Mouse (Mus musculus): ENCODE results near the gene Gsk3b. TPM values are rescaled to one million over a fixed set of nuclear protein-coding genes. Genes with fewer than 3 reads are reported as not detected.
"Not testable (repeated sequence)": the region's sequence is repeated elsewhere in the genome, so short reads cannot be mapped to it uniquely, and the experiment has no call there.

The Gsk3b gene
- 100 to 1,000 TPM; 173 to 187 TPM for total RNA-seq (2021)

DNA sequence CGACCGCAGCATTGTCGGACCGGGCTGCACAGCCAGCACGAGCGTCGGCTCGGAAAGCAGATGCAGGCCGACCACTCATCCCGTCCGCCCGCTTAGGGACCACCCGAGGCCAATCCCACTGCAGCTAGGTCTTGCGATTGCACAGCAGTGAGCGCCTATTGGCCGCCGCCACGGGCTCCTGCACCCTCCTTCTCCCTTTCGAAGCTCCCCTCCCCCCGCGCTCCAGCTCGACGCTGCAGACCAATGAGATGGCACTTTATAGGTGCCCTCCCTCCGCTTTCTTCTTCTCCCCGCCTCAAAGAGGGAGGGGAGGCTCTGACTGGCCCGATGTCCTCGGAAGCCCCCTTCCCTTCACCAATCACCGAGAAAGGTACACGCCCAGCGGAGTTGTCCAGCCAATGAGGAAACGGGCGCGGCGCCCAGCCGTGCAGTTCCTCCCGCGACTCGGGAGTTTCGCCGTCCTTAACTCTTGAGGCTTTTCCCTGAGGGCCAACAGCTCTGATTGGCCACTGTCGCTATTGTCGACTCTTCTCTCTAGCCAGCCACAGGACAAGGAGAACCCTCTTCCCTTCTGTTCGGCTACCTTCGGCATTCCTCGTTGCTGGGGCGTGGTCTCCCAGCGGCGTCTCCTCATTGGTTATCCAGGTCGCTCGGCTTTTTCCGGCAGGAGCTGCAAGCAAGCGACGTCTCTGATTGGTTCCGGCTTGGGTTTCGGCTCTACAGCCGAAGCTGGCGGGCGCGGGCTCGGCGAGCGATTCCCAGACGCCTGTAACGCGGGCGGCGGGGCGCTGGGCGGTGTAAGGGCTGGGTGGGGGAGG, at the start of gene Gsk3b:
TSS of gene Gsk3b (plus strand) at position 373 of the 818 bp plus-strand sequence.
- DNase-seq (ENCODE audit: low spot score in 2 of 2): peak; percentile 100
- intact Hi-C loops (cut with DNase I): loop anchor here (2.0 to 5.0 kb wide), 3 partner anchors 47 to 220 kb away; partner anchors contain the start of gene Lrrc58

- DNase-seq (ENCODE audit: low spot score in 2 of 2): no peak
- intact Hi-C loops (cut with DNase I): loop anchor here (5.0 kb wide), 1 partner anchor 45 kb away; the partner anchor contains the start of gene Gsk3b
Measured at GRCm38 (mm10) chr16:38042160-38042559, 46.6 kb upstream of the Gsk3b start.

GRCm38 (mm10) chr16:38044551-38044950, 44.2 kb upstream of the Gsk3b start:
- intact Hi-C loops (cut with DNase I): loop anchor here (5.0 kb wide), 1 partner anchor 43 kb away; the partner anchor contains the start of gene Gsk3b
- DNase-seq (ENCODE audit: low spot score in 2 of 2): peak; percentile 8 to 9

DNA sequence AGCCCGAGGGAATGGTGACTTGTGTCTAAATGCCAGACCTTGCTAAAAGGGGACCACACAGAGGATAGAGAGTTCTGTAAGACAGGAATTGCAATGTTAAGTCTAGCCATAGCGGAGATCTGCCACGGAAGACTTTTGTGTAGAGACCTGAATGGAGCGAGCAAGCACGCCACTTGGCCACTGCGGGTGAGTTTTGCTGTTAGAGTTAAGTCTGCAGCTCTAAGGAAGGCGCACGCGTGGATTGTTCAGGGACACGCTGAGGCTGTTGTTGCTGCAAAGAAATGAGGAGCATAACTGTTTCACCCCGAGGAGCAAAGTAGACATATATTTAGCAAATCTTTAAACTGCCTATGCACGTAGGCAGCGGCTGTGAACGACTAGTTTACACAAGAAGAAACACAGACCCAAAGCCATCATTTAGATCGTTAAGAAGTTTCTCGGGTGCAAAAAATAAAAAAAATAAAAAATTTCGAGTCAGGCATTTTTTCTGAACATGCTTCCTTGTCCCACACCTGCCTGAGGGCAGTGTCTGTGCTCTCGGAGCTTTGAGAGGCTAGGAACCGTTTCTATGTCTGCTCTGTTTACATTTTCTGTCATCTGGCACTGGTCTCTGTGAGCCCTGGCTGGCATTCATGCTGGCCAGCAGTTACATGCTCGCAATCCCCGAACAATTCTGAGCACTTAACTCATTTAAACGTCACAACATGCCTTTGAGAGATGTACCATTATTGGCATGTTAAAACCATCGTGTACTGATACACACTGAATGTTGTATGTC, 40.8 kb upstream of the Gsk3b start:
- intact Hi-C loops (cut with DNase I): no loop called here
- DNase-seq (ENCODE audit: low spot score in 2 of 2): peak; percentile 5 to 15

DNA sequence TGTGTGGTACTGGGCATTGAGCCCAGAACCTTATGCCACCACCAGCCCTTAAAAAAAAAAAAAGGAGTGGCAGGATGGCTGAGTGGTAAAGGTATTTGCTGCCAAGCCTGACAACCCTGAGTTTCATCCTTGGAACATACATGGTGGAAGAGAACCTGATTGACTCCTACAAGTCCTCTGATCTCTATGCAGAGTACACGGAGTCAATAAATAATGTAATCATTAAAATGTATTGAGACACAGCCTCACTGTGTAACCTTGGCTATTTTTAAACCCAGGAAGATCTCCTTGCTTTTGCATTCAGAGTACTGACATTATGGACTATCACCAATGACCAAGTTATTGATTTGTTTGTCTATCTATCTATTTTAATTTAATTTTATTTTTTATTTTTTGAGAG, 30.9 kb upstream of the Gsk3b start:
- DNase-seq (ENCODE audit: low spot score in 2 of 2): no peak
- intact Hi-C loops (cut with DNase I): no loop called here

DNA sequence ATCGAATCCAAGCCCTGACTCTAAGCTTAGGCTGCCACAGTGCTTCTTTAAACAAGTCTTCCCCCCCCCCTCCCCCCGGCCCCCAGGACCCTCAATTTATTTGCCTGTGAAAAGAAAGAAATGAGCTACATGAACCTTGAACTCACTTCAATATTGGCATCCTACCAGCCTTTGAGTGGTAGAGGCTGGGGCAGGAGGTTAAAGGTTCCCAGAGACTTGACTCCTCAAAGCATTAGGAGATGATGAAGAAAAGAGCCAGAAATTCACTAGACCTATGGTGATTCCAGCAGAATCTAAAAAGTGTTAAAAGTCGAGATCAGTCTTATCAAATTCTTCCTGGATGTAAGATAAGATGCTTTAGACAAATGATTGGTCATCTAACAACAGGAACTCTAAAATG, 30.0 kb upstream of the Gsk3b start:
- intact Hi-C loops (cut with DNase I): no loop called here
- no peak for DNase-seq (ENCODE audit: low spot score in 2 of 2)

DNA sequence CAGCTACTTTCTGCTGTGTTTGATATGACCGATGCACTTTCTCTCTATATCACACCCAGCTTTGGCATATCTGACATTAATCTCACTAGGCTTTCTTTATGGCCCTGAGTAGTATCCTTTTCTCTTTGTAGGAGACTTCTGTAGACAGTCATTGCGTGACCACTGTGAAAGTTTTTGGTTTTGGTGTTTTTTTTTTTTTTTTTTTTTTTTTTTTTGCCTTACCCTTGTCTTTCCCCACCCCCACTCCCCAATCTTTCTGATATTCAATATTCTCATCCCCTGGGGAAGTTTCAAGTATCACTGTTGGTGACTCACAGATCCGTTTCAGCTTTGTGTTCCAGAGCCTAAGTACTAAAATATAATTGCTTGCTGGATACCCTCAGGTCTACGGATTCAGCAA, 29.2 kb upstream of the Gsk3b start:
- intact Hi-C loops (cut with DNase I): no loop called here
- no peak for DNase-seq (ENCODE audit: low spot score in 2 of 2)

DNA sequence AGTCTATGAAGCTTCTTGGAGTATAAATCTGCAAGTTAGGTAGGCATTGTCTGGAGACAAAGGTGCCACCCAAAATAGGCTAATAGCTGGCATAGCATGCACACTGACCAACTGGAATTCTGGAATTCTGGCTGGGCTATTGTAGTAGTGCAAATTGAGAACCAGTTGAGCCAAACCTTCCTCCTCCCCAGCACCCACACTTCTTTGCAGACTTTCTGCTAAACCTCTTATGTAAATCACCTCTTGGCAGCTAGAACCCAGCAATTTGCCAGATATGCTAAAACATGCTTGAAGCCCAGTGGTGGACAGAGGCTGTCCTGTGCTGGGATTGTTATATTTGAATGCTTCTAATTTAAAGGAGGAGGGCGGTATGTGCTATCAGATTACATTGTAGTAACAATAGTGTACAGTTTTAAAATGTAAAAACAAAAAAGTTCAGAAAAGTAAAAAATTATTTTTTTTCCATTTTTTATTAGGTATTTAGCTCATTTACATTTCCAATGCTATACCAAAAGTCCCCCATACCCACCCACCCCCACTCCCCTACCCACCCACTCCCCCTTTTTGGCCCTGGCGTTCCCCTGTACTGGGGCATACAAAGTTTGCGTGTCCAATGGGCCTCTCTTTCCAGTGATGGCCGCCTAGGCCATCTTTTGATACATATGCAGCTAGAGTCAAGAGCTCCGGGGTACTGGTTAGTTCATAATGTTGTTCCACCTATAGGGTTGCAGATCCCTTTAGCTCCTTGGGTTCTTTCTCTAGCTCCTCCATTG, 14.8 kb upstream of the Gsk3b start:
- DNase-seq (ENCODE audit: low spot score in 2 of 2); intact Hi-C loops (cut with DNase I): not testable (repeated sequence)

DNA sequence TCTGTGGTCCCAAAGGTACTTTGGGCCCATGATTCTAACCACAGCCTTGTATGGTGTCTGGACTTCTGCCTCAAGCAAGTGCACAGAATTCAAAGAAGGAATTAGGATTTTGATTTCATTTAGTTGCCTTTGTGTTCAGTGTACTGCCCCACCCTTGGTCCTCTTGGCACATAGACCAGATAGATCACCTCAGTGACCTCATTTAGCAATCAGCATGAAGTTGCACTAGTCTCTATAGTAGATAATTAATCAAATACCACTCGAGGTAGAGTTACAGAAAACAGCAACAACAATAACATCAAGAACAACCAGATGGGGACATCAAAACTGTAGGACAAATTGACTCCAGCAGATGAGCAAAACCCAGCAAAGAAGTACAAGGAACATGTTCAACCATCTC, 8.6 kb upstream of the Gsk3b start:
- intact Hi-C loops (cut with DNase I): no loop called here
- no peak for DNase-seq (ENCODE audit: low spot score in 2 of 2)

- intact Hi-C loops (cut with DNase I): loop anchor here (5.0 kb wide), 1 partner anchor 45 kb away; no protein-coding TSS in a partner anchor
Measured at GRCm38 (mm10) chr16:38087231-38087630, 1.6 kb upstream of the Gsk3b start.

DNA sequence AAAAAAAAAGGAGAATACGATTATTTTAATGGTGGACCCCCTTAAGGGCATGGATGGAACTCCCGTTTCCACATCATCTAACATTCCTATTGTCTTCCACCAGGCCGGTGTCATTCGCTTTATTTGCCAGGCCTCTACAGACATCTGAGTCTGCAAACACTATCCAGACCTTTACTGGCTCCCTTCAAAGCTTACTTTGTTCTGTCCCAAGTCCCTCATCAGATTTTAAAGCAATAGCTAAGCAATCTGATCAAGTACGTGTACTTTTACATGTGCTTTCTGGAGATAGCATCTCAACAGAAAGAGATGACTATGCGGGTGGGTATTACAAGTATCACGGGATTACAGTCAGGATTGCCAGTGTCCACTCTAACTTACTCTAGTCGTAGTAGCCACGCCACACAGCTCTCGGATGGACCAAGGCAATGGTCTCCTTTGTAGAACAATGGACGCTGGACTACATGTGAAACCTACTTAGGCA, 1.1 kb upstream of the Gsk3b start:
- DNase-seq (ENCODE audit: low spot score in 2 of 2): no peak
- intact Hi-C loops (cut with DNase I): loop anchor here (2.0 to 5.0 kb wide), 3 partner anchors 45 to 219 kb away; partner anchors contain the start of gene Lrrc58

More at GRCm38 (mm10) chr16:38087231-38087630, 1.6 kb upstream of the Gsk3b start:
- no peak for DNase-seq (ENCODE audit: low spot score in 2 of 2)

DNA sequence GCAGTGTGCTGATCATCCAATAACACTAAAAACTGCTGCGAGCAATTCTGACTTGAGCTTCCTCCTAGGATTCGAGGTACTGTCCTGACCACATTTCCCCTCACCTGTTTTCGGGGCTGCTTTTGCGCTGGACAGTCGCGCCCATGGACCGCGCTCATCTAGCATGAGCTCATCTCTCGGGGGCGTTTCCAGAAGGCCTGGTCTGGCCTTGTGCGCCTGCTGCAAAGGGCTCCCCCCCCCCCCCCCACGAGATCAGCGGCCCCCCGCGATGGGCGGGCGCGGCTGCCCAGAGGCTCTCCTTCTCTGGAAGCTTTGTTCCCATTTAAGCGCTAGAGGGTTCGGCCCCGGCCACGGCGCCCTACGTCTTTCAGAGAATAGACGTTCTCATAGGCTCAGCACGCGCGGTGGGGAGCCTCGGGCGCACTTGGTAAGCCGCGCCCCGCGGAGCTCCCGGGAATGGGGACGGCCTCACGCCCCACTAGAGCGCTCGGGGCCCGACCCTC, 624 bp upstream of the Gsk3b start:
- intact Hi-C loops (cut with DNase I): loop anchor here (2.0 to 5.0 kb wide), 3 partner anchors 46 to 219 kb away; partner anchors contain the start of gene Lrrc58
- no peak for DNase-seq (ENCODE audit: low spot score in 2 of 2)

DNA sequence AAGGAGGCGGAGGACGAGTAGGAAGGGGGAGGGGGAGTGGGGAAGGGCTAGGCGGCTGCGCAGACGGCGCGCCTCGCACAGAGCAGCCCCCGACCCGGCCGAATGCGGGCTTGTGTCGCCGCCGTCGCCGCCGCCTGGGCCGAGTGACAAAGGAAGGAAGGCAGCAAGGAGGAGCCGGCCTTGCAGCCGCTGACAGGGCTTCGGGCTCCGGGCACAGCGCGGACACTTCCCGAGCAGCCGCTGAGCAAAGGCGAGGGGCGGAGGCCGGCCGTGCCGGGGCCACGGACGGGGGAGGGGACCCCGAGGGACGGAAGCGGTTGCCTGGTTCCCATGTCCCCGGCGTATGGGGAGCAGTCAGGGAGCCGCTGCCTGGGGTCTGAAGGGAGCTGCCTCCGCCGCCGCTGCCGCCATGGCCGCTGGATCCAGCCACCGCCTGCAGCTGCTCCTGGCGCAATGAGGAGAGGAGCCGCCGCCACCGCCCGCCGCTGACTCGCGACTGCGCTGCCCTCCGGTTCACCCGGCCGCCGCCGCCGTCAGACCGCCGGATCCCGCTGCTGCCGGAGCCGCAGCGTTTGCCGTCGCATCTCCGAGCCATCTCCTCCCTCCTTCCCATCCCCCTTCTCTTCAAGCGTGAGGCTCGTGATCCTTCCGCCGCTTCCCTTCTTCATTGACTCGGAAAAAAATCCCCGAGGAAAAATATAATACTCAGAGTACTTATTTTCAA, 808 bp downstream of the Gsk3b start:
- intact Hi-C loops (cut with DNase I): loop anchor here (2.0 to 5.0 kb wide), 5 partner anchors 47 to 221 kb away; partner anchors contain the start of gene Lrrc58
- no peak for DNase-seq (ENCODE audit: low spot score in 2 of 2)

DNA sequence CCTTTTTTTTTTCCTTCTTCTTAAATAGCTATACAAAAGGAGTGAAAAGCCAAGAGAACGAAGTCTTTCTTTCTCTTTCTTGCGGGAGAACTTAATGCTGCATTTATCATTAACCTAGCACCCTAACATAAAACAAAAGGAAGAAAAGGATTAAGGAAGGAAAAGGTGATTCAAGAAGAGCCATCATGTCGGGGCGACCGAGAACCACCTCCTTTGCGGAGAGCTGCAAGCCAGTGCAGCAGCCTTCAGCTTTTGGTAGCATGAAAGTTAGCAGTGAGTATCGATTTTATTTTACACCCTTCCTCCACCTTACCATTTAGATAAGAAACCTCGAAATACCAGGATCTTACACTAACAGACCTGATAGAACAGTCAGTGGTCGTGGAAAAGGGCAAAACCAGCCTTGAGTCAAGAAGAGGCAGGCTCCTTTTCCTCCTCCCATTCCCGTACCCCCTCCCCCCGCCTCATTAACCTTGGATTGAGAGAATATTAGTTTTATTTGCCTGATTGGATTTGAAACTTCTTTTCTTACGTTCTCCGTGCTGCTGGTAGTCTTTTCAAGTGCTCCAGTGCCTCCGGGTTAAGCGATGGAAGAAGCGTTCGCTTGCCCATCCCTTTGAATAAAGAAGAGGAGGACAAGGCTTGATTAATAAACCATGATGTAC, 1.7 kb downstream of the Gsk3b start:
- DNase-seq (ENCODE audit: low spot score in 2 of 2): no peak
- intact Hi-C loops (cut with DNase I): loop anchor here (2.0 to 5.0 kb wide), 2 partner anchors 47 to 106 kb away; no protein-coding TSS in a partner anchor

- intact Hi-C loops (cut with DNase I): loop anchor here (2.0 to 5.0 kb wide), 2 partner anchors 46 to 106 kb away; no protein-coding TSS in a partner anchor
- no peak for DNase-seq (ENCODE audit: low spot score in 2 of 2)
Measured at GRCm38 (mm10) chr16:38091041-38091440, 2.2 kb downstream of the Gsk3b start.

DNA sequence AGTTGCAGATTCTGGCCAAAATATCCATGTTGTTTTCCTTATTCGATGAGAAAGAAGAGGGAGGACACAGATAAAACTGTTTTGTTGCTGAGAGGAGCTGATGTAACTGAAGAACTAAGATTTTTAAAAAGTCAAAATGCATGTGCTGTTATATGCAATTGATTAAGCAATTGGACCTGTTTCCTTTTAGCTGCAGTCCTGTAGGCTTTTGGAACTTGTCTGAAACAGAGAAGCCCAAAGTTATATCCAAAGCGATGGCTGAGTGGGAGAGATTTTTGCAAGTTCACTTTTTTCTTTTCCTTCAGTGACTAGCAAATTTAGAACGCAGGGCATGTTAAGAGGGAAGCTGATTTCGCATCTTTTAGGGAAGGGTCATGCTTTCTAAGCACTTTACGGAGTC, 2.9 kb downstream of the Gsk3b start:
- intact Hi-C loops (cut with DNase I): loop anchor here (2.0 to 5.0 kb wide), 2 partner anchors 46 to 105 kb away; no protein-coding TSS in a partner anchor
- no peak for DNase-seq (ENCODE audit: low spot score in 2 of 2)

- no peak for DNase-seq (ENCODE audit: low spot score in 2 of 2)
- intact Hi-C loops (cut with DNase I): loop anchor here (5.0 kb wide), 1 partner anchor 45 kb away; no protein-coding TSS in a partner anchor
Measured at GRCm38 (mm10) chr16:38092598-38092997, 3.8 kb downstream of the Gsk3b start.

All from left cerebral cortex, postnatal 36 days (tissue).